Comparison of ENCODE assay signal across 24 mouse cellular contexts in the genomic region with DNA sequence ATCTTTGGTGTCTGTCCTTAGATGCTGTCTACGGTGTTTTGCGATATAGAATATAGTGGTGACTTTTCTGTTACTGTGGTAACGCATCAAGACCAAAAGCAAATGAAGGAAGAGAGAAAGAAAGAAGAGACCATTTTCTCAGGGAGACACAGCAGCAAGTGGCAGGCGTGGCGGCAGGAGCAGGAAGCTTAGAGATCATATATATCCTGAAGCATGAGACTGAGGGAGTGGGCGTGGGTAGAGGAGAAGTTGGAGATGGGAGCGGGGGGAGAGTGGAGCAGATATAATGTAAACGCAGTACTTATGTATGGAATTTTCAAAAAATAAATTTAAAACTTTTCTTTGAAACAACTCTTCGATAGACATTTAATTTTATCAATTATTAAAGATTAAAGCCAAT.
"Had no signal": no experiment of that assay in that cellular context is flagged by ENCODE, and none has a peak within 500 bp of the region (broad histone marks: within the 10 kb centered on the region; RNA-seq: fewer than 3 reads in every experiment).

No protein-coding gene starts in this region.

- H3K27me3 ChIP-seq: embryonic facial prominence, embryonic 12.5 days; embryonic facial prominence, embryonic 13.5 days; embryonic facial prominence, embryonic 15.5 days; forebrain, embryonic 15.5 days had no signal

- H3K9me3 ChIP-seq: embryonic facial prominence, embryonic 10.5 days; embryonic facial prominence, embryonic 12.5 days; embryonic facial prominence, embryonic 13.5 days; embryonic facial prominence, embryonic 15.5 days; forebrain, embryonic 10.5 days; forebrain, embryonic 12.5 days; forebrain, embryonic 13.5 days; forebrain, embryonic 15.5 days had no signal

- DNase-seq: cerebellum, adult 9-10 months; cerebellum, adult 9-11 months; cerebellum, postnatal 10 days; cerebellum, postnatal 14 days; cerebellum, postnatal 25 days; cerebellum, postnatal 36 days; embryo, embryonic 11 days; forebrain, postnatal 0 days; gastrocnemius, adult 2 months; gastrocnemius, postnatal 10 days; gastrocnemius, postnatal 14 days; gastrocnemius, postnatal 25 days; gastrocnemius, postnatal 36 days; heart, adult 18-20 months; heart, adult 2 months had no signal

- H3K4me3 ChIP-seq: embryonic facial prominence, embryonic 10.5 days; embryonic facial prominence, embryonic 12.5 days; embryonic facial prominence, embryonic 13.5 days; embryonic facial prominence, embryonic 15.5 days; erythroblast, embryonic 14.5 days; forebrain, embryonic 10.5 days; forebrain, embryonic 12.5 days; forebrain, embryonic 13.5 days; forebrain, embryonic 15.5 days; gastrocnemius, adult 2 months; heart, adult 2 months had no signal

- H3K4me1 ChIP-seq: embryonic facial prominence, embryonic 12.5 days; forebrain, embryonic 12.5 days had no signal

- H3K27ac ChIP-seq: embryonic facial prominence, embryonic 10.5 days; embryonic facial prominence, embryonic 12.5 days; embryonic facial prominence, embryonic 13.5 days; embryonic facial prominence, embryonic 15.5 days; forebrain, embryonic 10.5 days; forebrain, embryonic 12.5 days; forebrain, embryonic 13.5 days; forebrain, embryonic 15.5 days; gastrocnemius, adult 2 months; heart, adult 2 months had no signal

- H3K36me3 ChIP-seq: embryonic facial prominence, embryonic 10.5 days; embryonic facial prominence, embryonic 12.5 days; embryonic facial prominence, embryonic 13.5 days; embryonic facial prominence, embryonic 15.5 days; forebrain, embryonic 10.5 days; forebrain, embryonic 12.5 days; forebrain, embryonic 15.5 days had no signal
